Mouse (Mus musculus) hindbrain, embryonic 14.5 days (tissue): ENCODE measurements around the gene Gm9789. TPM values are rescaled to one million over a fixed set of nuclear protein-coding genes. Genes with fewer than 3 reads are reported as not detected.
"Not testable (repeated sequence)": the region's sequence is repeated elsewhere in the genome, so short reads cannot be mapped to it uniquely, and the experiment has no call there.

Experiments
- ATAC-seq: fragments of 200-750 bp; cut with Nextera tagmentation; 2 replicates; pipeline ENCODE4 v1.8.0; 2017; ENCODE audit warnings: moderate number of reproducible peaks, mild to moderate bottlenecking, moderate TSS enrichment, moderate library complexity; ENCODE audit not compliant: low FRiP score
- DNase-seq: peaks from one replicate; pipeline ENCODE4 v3.0.0-alpha.2; 2015; ENCODE audit warnings: low spot score
- H3K27ac ChIP-seq: fragments of 300-500 bp; sonication (generic); 2 replicates; pipeline ENCODE4 v1.5.1; 2014; ENCODE audit warnings: mild to moderate bottlenecking, moderate library complexity
- H3K27me3 ChIP-seq: fragments of 300-500 bp; sonication (generic); 2 replicates; pipeline ENCODE4 v1.6.1; 2014; ENCODE audit warnings: mild to moderate bottlenecking, low read length, mixed read lengths; ENCODE audit not compliant: control insufficient read depth, insufficient read depth
- H3K36me3 ChIP-seq: fragments of 300-500 bp; sonication (generic); replicated peaks from 2 replicates; pipeline ENCODE4 v1.6.1; 2014; ENCODE audit not compliant: control insufficient read depth, insufficient read depth
- H3K4me1 ChIP-seq: fragments of 300-500 bp; sonication (generic); replicated peaks from 2 replicates; pipeline ENCODE4 v1.6.1; 2014; ENCODE audit warnings: antibody characterized with exemption, low read length, mixed read lengths; ENCODE audit not compliant: control insufficient read depth, insufficient read depth
- H3K4me2 ChIP-seq: fragments of 300-500 bp; sonication (generic); replicated peaks from 2 replicates; pipeline ENCODE4 v1.6.1; 2014; ENCODE audit warnings: mild to moderate bottlenecking, moderate library complexity
- H3K4me3 ChIP-seq: fragments of 300-500 bp; sonication (generic); replicated peaks from 2 replicates; pipeline ENCODE4 v1.5.1; 2014; ENCODE audit warnings: mild to moderate bottlenecking, low read length
- H3K9ac ChIP-seq: fragments of 300-500 bp; sonication (generic); 2 replicates; pipeline ENCODE4 v1.6.1; 2014
- H3K9me3 ChIP-seq: fragments of 300-500 bp; sonication (generic); 2 replicates; pipeline ENCODE4 v1.6.1; 2016; ENCODE audit warnings: low read length; ENCODE audit not compliant: control insufficient read depth
- WGBS: fragments of 180-500 bp; shearing (Covaris S2); extraction: QIAGEN DNeasy Blood & Tissue Kit; methylation state at CpG from one replicate; pipeline ENCODE4 v1.1.7; 2014; 5-methylcytosine and 5-hydroxymethylcytosine counted together
- polyA plus RNA-seq: library from polyadenylated mRNA; unstranded; fragments of >200 nt; fragmentation: Nextera tagmentation; extraction: Ambion mirVana; gene quantifications from 2 replicates; pipeline ENCODE4 v1.2.1, GENCODE M21; 2014

Gene Gm9789
- not detected in 2 replicates for polyA plus RNA-seq

DNA sequence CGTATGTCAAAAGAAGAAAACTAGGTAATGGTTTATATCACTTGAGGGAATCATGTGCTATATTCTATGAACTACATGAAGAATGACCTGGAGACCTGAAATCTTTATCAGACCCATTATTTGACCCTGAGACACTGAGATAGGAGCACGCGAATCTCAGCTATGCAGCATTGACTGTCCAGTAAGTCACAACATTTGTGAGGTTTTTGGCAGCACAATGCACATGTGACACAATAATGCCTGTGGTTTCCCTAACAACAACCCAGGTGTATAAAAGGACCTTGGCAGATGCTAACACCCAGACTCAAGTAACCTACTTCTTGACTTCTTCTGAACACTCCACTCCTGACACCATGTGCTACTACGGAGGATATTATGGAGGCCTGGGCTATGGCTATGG, at the start of gene Gm9789:
Gm9789 (plus strand) TSS at position 301 of the 400 bp plus-strand sequence.
- WGBS, result 92% methylated on average over 4 of the region's 4 CpGs
- Histone ChIP-seq H3K4me1 (no peaks in the 10 kb centered on the region), H3K9me3 (no peaks in the 10 kb centered on the region), H3K9ac (no peak within 1 kb of the TSS), H3K27me3 (no peaks in the 10 kb centered on the region), H3K4me3 (no peak within 1 kb of the TSS), H3K27ac (no peak within 1 kb of the TSS), H3K36me3 (no peaks in the 10 kb centered on the region), H3K4me2 (no peak within 1 kb of the TSS)
- DNase-seq, result no peak
- no peak for ATAC-seq

DNA sequence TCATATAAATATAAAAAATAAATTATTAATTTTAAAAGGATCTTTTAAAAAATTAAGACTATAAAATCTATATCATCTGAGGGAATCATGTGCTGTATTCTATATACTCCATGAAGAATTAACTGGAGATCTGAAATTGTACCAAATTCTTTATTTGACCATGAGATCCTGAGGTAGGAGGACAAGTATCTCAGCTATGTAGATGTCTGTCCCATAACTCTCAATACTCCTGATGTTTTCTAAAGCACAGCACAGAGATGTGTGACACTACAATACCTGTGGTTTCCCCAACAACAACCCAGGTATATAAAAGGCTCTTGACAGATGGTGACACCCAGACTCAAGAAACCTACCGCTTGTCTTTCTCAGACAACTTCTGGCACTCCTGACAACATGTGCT, 17.2 kb upstream of the Gm9789 start, which contains the start of gene Gm6358:
Gm6358 (plus strand) TSS at position 301 of the 400 bp plus-strand sequence.
- H3K36me3 ChIP-seq, result no peaks in the 10 kb centered on the region
- H3K4me3 ChIP-seq, result no peak within 1 kb of the TSS
- H3K4me2 ChIP-seq, result no peak within 1 kb of the TSS
- no peak within 1 kb of the TSS for H3K27ac ChIP-seq
- H3K9me3 ChIP-seq, result no peaks in the 10 kb centered on the region
- no peak within 1 kb of the TSS for H3K9ac ChIP-seq
- no peak for ATAC-seq
- WGBS, result 97% methylated on average over 1 of the region's 1 CpGs
- no peak for DNase-seq
- H3K4me1 ChIP-seq, result no peaks in the 10 kb centered on the region
- H3K27me3 ChIP-seq, result no peaks in the 10 kb centered on the region

DNA sequence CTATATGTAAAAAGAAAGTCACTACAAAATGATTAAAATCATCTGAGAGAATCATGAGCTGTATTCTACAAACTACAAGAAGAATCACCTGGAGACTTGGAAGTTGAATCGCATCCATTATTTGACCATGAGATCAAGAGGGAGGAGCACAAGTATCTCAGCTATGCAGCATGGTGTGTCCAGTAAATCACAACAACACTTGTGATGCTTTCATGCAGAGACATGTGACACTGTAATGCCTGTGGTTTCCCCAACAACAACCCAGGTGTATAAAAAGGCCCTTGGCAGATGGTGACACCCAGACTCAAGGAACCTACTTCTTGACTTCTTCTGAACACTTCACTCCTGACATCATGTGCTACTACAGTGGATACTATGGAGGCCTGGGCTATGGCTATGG, 7.0 kb upstream of the Gm9789 start, which contains the start of gene Gm10061:
Gm10061 (plus strand) TSS at position 301 of the 400 bp plus-strand sequence.
- ATAC-seq (no peak), DNase-seq (no peak)
- H3K4me3 ChIP-seq, result no peak within 1 kb of the TSS
- H3K9me3 ChIP-seq, result no peaks in the 10 kb centered on the region; the same call in 1 of the 2 replicates
- H3K27ac ChIP-seq, result no peak within 1 kb of the TSS
- H3K36me3 ChIP-seq, result no peaks in the 10 kb centered on the region
- H3K9ac ChIP-seq, result no peak within 1 kb of the TSS
- H3K4me1 ChIP-seq, result no peaks in the 10 kb centered on the region
- H3K4me2 ChIP-seq, result no peak within 1 kb of the TSS
- WGBS, result 97% methylated on average over 1 of the region's 1 CpGs
- no peaks in the 10 kb centered on the region for H3K27me3 ChIP-seq

DNA sequence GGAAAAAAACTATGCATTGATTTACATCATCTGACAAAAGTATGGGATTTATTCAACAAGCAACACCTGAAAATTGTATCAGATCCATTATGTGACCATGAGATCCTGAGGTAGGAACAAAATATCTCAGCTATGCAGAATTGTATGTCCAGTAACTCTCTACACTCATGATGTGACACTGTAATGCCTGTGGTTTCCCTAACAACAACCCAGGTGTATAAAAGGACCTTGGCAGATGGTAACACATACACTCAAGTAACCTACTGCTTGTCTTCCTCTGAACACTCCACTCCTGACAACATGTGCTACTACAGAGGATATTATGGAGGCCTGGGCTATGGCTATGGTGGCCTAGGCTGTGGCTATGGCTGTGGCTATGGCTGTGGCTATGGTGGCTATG, 11.4 kb downstream of the Gm9789 start, which contains the start of gene Gm7735:
Gm7735 (plus strand) TSS at position 301 of the 400 bp plus-strand sequence.
- not testable (repeated sequence) for DNase-seq

DNA sequence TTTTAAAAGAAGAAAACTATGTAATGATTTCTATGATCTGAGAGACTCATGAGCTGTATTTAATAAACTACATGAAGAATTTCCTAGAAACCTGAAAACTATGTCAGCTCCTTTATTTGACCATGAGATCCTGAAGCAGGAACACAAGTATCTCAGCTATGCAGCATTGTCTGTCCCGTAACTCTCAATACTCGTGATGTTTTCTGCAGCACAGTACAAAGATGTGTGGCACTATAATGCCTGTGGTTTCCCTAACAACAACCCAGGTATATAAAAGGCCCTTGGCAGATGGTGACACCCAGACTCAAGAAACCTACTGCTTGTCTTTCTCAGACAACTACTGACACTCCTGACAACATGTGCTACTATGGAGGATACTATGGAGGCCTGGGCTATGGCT, 16.7 kb downstream of the Gm9789 start, which contains the start of gene 1110057P08Rik:
1110057P08Rik (plus strand) TSS at position 301 of the 400 bp plus-strand sequence.
- no peaks in the 10 kb centered on the region for H3K36me3 ChIP-seq
- no peak within 1 kb of the TSS for H3K27ac ChIP-seq
- H3K4me3 ChIP-seq, result no peak within 1 kb of the TSS
- H3K4me1 ChIP-seq, result no peaks in the 10 kb centered on the region
- no peak for DNase-seq
- H3K4me2 ChIP-seq, result no peak within 1 kb of the TSS
- 85% methylated on average over 2 of the region's 2 CpGs for WGBS
- no peaks in the 10 kb centered on the region for H3K27me3 ChIP-seq
- no peaks in the 10 kb centered on the region for H3K9me3 ChIP-seq
- no peak for ATAC-seq
- no peak within 1 kb of the TSS for H3K9ac ChIP-seq

More for the DNA sequence above, 11.4 kb downstream of the Gm9789 start, which contains the start of gene Gm7735:
- ATAC-seq, H3K4me1 ChIP-seq, H3K4me2 ChIP-seq, H3K27me3 ChIP-seq, H3K27ac ChIP-seq, H3K36me3 ChIP-seq, H3K9me3 ChIP-seq, H3K9ac ChIP-seq, H3K4me3 ChIP-seq: not testable (repeated sequence)

DNA sequence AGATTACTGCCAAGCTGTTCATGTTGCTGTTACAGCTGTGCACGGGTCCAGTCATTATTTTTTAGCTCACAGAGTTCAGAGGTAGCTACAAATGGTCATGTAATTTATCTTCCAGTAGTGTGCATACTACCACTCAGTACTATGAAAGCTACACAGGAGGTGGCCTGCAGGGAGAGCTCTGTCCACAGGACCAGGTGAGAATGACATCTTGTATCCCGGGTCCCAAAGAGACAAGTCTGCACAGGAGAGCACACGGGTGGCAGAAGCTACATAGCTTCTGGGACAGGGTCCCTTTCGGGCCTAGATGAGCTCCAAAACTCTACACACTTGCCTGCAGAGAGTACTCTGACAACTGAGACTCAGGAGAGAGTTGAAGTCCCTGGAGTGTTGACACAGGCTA, 30.9 kb downstream of the Gm9789 start:
- no peak for DNase-seq
- Histone ChIP-seq H3K4me3 (no peak overlapping the region), H3K36me3 (no peaks in the 10 kb centered on the region), H3K4me1 (no peaks in the 10 kb centered on the region), H3K9me3 (no peaks in the 10 kb centered on the region), H3K4me2 (no peak overlapping the region), H3K27me3 (no peaks in the 10 kb centered on the region), H3K9ac (no peak overlapping the region), H3K27ac (no peak overlapping the region)
- WGBS, result 89% methylated on average over 4 of the region's 4 CpGs
- ATAC-seq, result no peak

DNA sequence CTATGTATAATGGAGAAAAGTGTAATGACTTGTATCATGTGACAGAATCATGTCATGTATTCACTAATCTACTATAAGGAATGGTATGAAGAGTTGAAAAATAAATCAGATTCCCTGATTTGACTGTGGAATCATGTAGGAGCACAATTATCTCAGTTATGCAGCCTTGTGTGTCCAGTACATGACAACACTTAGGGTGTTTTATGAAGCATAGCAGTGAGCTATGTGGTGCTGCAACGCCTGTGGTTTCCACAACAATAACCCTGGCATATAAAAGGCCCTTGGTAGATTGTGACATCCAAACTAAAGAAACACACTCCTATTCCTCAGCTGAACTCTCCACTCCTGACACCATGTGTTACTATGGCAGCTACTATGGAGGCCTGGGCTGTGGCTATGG, 47.8 kb downstream of the Gm9789 start, which contains the start of gene Krtap20-2:
Krtap20-2 (plus strand) TSS at position 301 of the 400 bp plus-strand sequence.
- H3K27me3 ChIP-seq, result no peaks in the 10 kb centered on the region
- DNase-seq (no peak), ATAC-seq (no peak)
- no peak within 1 kb of the TSS for H3K9ac ChIP-seq
- no peaks in the 10 kb centered on the region for H3K4me1 ChIP-seq
- H3K9me3 ChIP-seq, result no peaks in the 10 kb centered on the region
- H3K4me2 ChIP-seq, result no peak within 1 kb of the TSS
- no peak within 1 kb of the TSS for H3K27ac ChIP-seq
- WGBS, result 68% methylated on average over 1 of the region's 1 CpGs
- no peak within 1 kb of the TSS for H3K4me3 ChIP-seq
- no peaks in the 10 kb centered on the region for H3K36me3 ChIP-seq

Other genes with a start within 250 kb of the Gm9789 start
- not detected in 2 replicates for gene Krtap19-9b, start 225.7 kb upstream of the Gm9789 start, polyA plus RNA-seq
- not detected in 2 replicates for gene Krtap16-3, start 195.1 kb upstream of the Gm9789 start, polyA plus RNA-seq
- not detected in 2 replicates for gene Krtap22-2, start 147.2 kb upstream of the Gm9789 start, polyA plus RNA-seq
- gene Gm10229, start 142.7 kb upstream of the Gm9789 start, polyA plus RNA-seq, result not detected in 2 replicates
- not detected in 2 replicates for gene Krtap6-1, start 126.3 kb upstream of the Gm9789 start, polyA plus RNA-seq
- not detected in 2 replicates for gene Gm10228, start 116.5 kb upstream of the Gm9789 start, polyA plus RNA-seq
- not detected in 2 replicates for gene Krtap6-5, start 110.1 kb upstream of the Gm9789 start, polyA plus RNA-seq
- gene 1110025L11Rik, start 94.0 kb upstream of the Gm9789 start, polyA plus RNA-seq, result not detected in 2 replicates
- not detected in 2 replicates for gene Krtap6-3, start 73.9 kb upstream of the Gm9789 start, polyA plus RNA-seq
- not detected in 2 replicates for gene Gm6358, start 17.1 kb upstream of the Gm9789 start, polyA plus RNA-seq
- gene Gm10061, start 6.9 kb upstream of the Gm9789 start, polyA plus RNA-seq, result not detected in 2 replicates
- not detected in 2 replicates for gene Gm7735, start 11.5 kb downstream of the Gm9789 start, polyA plus RNA-seq
- gene 1110057P08Rik, start 16.8 kb downstream of the Gm9789 start, polyA plus RNA-seq, result not detected in 2 replicates
- not detected in 2 replicates for gene Krtap20-2, start 47.9 kb downstream of the Gm9789 start, polyA plus RNA-seq
- gene Krtap21-1, start 245.9 kb downstream of the Gm9789 start, polyA plus RNA-seq, result not detected in 2 replicates